Mouse (Mus musculus): ENCODE measurements around the gene Tnfsf12. TPM values are rescaled to one million over a fixed set of nuclear protein-coding genes. Genes with fewer than 3 reads are reported as not detected.

Tnfsf12 gene
- polyA plus RNA-seq, 1 experiment from 2014 or later, result 140 TPM

DNA sequence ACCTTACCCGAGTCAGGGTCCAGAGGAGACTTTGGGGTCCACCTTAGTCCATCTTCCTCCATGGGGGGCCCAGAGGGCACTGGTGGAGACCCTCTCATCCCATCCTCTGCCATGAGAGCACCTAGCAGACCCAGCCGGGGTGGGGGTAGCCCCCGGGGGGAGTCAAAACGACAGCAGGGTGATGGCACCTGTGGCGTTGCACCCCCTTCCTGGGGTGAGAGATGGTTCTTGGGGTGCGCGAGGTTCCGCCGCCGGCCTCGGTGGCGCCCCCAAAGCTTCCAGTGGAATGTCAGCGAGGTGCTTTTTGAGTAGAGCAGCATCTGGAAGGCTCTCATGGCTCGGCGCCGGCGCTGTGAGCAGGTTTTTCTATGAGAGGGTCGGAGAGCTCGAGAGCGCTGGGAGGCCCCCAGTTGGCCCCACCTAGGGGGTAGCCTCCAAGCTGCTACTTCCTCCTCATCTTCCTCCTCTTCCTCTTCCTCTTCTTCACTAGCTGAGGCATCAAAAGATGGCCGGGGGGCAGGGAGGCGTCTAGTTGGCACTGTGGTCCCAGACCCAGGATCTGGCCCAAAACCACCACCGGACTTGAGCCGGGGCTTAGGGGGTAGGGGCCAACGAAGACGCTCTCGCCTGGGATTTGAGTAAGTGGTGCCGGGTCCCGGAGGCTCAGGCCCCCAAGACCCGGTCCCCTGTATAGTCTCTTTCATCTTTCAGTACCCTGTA, 15.4 kb downstream of the Tnfsf12 start:
- peaks cover 28% of the 10 kb centered on the region for H3K36me3 ChIP-seq (ENCODE audit: inconsistent target)
- WGBS (ENCODE audit: missing documents), result 87% methylated on average over 19 of the region's 30 CpGs
- H3K79me2 ChIP-seq (ENCODE audit: inconsistent target), result peaks cover 73% of the 10 kb centered on the region
- H3K4me3 ChIP-seq (ENCODE audit: inconsistent target), result peak overlapping the region; percentile 88
- peak overlapping the region; percentile 82 for H3K27ac ChIP-seq

- no CpG with 5 or more reads among the region's 2 CpGs for WGBS (ENCODE audit: missing documents)
- Histone ChIP-seq H3K27ac (peak overlapping the region; percentile 46), H3K79me2 (ENCODE audit: inconsistent target) (peaks cover 77% of the 10 kb centered on the region), H3K4me3 (ENCODE audit: inconsistent target) (no peak overlapping the region), H3K36me3 (ENCODE audit: inconsistent target) (peaks cover 39% of the 10 kb centered on the region)
Observed at GRCm38 (mm10) chr11:69679144-69679543, 16.5 kb downstream of the Tnfsf12 start.

DNA sequence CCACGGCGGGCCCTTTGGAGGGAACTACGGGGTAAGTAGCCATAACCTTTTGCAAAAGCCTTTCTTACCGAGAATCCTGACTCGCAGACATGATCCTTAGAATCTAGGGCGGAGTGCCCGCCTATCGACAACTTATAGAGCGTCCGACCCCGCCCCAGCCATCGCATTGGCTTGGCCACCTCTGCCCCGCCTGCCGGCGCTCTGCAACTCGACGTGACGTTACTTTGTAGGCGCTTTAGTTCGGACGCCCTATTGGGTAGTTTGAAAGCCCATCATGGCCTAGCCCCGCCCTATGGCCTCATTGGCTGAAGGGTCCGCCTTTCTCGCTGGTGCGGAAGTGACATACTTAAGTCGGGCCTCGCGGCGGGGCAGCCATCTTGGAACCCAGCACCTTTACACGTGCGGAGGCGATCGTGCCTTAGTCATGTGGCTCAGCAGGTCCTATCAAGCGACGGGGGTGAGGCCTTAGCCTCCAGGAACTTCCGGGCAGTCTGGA, 23.4 kb downstream of the Tnfsf12 start, which contains the start of gene Eif4a1:
Gene Eif4a1, minus strand, starts transcription at position 213 of the 496 bp plus-strand sequence.
- Histone ChIP-seq H3K79me2 (ENCODE audit: inconsistent target) (peaks cover 88% of the 10 kb centered on the region), H3K4me3 (ENCODE audit: inconsistent target) (peak within 1 kb of the TSS; percentile 50), H3K36me3 (ENCODE audit: inconsistent target) (peaks cover 60% of the 10 kb centered on the region), H3K27ac (peak within 1 kb of the TSS; percentile 86)
- WGBS (ENCODE audit: missing documents), result under 1% methylated on average over 27 of the region's 36 CpGs

DNA sequence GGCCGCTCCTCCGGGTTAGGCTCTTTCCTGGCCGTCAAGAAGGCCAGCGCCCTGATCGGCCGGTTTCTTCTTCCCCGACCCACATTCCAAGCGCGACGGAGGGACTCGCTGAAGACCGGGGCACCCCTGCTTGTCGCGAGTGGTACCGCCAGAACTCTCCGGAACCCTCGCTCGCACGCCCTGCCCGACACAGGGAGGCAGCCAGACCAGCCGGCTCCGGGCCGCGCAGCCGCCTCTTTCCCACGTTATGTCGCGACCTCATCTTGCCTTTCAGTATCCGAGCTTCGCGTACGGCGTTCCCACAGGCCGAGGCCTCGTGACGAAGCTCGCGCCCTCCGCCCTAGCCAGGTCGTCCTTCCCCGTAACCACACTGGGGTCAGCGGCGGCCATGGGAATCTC, 23.9 kb downstream of the Tnfsf12 start:
- under 1% methylated on average over 37 of the region's 43 CpGs for WGBS (ENCODE audit: missing documents)
- H3K79me2 ChIP-seq (ENCODE audit: inconsistent target), result peaks cover 88% of the 10 kb centered on the region
- peak overlapping the region; percentile 50 for H3K4me3 ChIP-seq (ENCODE audit: inconsistent target)
- H3K27ac ChIP-seq, result peak overlapping the region; percentile 86
- peaks cover 54% of the 10 kb centered on the region for H3K36me3 ChIP-seq (ENCODE audit: inconsistent target)

GRCm38 (mm10) chr11:69670786-69671725, 24.6 kb downstream of the Tnfsf12 start:
- H3K4me3 ChIP-seq (ENCODE audit: inconsistent target), result peak overlapping the region; percentile 87
- peaks cover 48% of the 10 kb centered on the region for H3K36me3 ChIP-seq (ENCODE audit: inconsistent target)
- under 1% methylated on average over 31 of the region's 61 CpGs for WGBS (ENCODE audit: missing documents)
- peak overlapping the region; percentile 86 for H3K27ac ChIP-seq
- H3K79me2 ChIP-seq (ENCODE audit: inconsistent target), result peaks cover 85% of the 10 kb centered on the region

DNA sequence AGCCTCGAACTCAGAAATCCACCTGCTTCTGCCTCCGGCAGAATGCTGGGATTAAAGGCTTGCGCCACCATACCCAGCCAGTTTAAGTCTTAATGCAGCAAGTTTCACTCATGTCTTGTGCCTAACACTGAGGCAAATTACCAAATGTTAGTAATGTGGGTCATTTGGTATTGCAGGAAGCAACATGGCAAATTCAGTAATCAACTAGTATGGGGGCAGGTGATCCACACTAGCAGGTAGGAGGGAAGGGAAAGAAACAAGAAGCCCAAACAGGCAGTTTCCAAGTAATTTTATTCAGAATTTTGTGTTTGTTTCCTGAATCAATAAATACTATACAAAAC, 29.0 kb downstream of the Tnfsf12 start:
- Histone ChIP-seq H3K79me2 (ENCODE audit: inconsistent target) (peaks cover 86% of the 10 kb centered on the region), H3K36me3 (ENCODE audit: inconsistent target) (peaks cover 22% of the 10 kb centered on the region; the same call in 1 of the 2 replicates), H3K4me3 (ENCODE audit: inconsistent target) (peak overlapping the region; percentile 12; the same call in 1 of the 2 replicates), H3K27ac (peak overlapping the region; percentile 100)
- WGBS (ENCODE audit: missing documents), result 79% methylated on average over 3 of the region's 3 CpGs

DNA sequence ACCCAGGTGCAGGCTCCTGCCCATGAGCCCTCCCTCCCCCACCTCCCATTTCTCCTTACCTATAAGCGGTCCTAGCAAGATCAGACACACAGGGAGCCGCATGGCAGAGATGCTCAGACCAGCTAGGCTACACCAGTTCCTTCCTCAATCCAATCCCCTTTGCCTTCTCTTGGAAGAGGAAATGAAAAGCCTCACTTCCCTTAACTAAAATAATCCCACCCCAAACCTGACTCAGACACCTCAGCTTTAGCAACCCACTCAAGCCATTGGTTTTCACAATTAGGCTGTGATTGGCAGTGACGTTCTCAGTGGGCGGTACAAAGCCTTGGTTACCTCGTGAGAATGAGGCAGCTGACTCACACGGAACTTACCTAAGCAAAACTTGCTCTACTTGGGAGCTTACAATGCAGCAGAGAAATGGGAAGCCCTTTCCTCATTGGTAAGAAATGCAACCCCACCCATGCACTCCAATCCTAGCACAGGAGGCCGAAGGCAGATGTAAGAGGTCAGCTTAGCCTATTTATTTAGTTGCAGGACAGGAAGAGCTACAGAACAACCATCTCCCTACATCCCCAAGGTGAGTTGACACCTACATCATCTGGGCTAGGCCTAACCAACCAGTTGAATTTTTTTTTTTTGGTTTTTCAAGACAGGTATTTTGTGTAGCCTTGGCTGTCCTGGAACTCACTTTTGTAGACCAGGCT, 29.5 kb downstream of the Tnfsf12 start, which contains the start of gene Cd68:
Gene Cd68, minus strand, starts transcription at position 193 of the 704 bp plus-strand sequence.
- 5% methylated on average over 5 of the region's 7 CpGs for WGBS (ENCODE audit: missing documents)
- H3K4me3 ChIP-seq (ENCODE audit: inconsistent target), result peak within 1 kb of the TSS; percentile 88
- peak within 1 kb of the TSS; percentile 100 for H3K27ac ChIP-seq
- peaks cover 87% of the 10 kb centered on the region for H3K79me2 ChIP-seq (ENCODE audit: inconsistent target)
- peaks cover 22% of the 10 kb centered on the region; the same call in 1 of the 2 replicates for H3K36me3 ChIP-seq (ENCODE audit: inconsistent target)

DNA sequence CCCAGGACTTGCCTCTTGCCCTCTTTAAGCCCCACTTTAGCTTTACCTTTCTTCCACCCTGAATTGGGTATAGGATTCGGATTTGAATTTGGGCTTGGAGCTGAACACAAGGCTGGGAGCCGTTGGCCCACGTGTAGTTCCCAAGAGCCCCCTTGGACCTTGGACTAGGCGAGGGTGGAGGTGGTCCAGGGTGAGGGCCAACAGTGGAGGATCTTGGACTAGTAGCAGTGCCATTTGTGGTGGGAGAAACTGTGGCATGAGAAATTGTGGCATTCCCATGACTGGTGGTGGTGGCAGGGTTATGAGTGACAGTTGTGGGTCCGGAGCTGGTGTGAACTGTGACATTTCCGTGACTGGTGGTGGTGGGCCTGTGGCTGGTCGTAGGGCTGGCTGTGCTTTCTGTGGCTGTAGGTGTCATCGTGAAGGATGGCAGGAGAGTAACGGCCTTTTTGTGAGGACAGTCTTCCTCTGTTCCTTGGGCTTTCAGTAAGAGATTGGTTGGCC, 30.1 kb downstream of the Tnfsf12 start:
- H3K79me2 ChIP-seq (ENCODE audit: inconsistent target), result peaks cover 87% of the 10 kb centered on the region
- peak overlapping the region; percentile 88 for H3K4me3 ChIP-seq (ENCODE audit: inconsistent target)
- 40% methylated on average over 9 of the region's 9 CpGs for WGBS (ENCODE audit: missing documents)
- peaks cover 18% of the 10 kb centered on the region; the same call in 1 of the 2 replicates for H3K36me3 ChIP-seq (ENCODE audit: inconsistent target)
- peak overlapping the region; percentile 100 for H3K27ac ChIP-seq

DNA sequence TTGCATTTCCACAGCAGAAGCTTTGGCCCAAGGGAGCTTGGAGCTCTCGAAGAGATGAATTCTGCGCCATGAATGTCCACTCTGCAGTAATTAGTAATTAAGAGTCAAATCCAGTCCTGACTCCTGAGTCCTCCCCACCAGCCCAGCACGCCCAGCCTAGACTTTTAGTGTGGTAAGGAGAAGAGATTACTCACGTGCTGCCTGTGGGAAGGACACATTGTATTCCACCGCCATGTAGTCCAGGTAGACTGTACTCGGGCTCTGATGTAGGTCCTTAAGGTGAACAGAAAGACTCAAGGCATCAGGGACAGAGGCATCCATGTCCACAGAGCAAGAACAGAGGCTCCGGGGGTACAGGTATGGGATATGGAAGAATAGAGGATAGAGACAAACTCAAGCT, 30.8 kb downstream of the Tnfsf12 start:
- Histone ChIP-seq H3K27ac (peak overlapping the region; percentile 100), H3K79me2 (ENCODE audit: inconsistent target) (peaks cover 87% of the 10 kb centered on the region), H3K36me3 (ENCODE audit: inconsistent target) (peaks cover 15% of the 10 kb centered on the region; the same call in 1 of the 2 replicates), H3K4me3 (ENCODE audit: inconsistent target) (peak overlapping the region; percentile 88)
- WGBS (ENCODE audit: missing documents), result 73% methylated on average over 7 of the region's 7 CpGs

GRCm38 (mm10) chr11:69663795-69664194, 31.9 kb downstream of the Tnfsf12 start:
- Histone ChIP-seq H3K36me3 (ENCODE audit: inconsistent target) (peaks cover 14% of the 10 kb centered on the region; the same call in 1 of the 2 replicates), H3K4me3 (ENCODE audit: inconsistent target) (peak overlapping the region; percentile 88), H3K27ac (peak overlapping the region; percentile 100), H3K79me2 (ENCODE audit: inconsistent target) (peaks cover 87% of the 10 kb centered on the region)
- WGBS (ENCODE audit: missing documents), result 10% methylated on average over 4 of the region's 6 CpGs

DNA sequence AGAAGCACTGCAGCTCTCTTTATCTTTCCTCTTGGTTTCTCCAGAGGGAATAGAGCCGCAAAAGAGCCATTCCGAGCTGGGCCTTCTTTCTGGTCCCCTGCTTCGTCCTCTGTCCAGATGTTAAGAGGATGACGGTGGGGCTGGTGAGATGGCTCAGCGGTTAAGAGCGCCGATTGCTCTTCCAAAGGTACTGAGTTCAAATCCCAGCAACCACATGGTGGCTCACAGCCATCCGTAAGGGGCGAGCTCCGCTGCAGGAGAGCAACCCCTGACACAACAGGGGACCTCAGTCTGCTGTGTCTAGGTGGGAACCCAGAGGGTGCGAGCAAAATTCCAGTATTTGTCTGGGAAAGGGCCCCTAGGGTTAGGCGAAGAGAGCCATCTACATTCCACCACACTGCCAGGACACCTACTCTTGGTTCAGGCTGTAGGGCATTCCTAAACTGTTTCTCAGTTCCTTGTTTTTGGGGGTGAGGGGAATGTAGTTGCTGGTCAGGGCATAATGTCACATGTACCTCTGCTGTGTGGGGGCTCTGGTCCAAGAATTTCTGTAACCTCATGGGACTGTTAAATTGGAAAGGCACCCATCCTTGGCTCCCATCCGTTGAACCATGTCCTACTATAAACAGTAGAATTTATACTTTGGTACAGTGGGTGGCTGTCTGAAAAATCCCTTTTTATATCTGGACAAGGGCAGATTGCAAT, 32.5 kb downstream of the Tnfsf12 start:
- H3K36me3 ChIP-seq (ENCODE audit: inconsistent target), result peaks cover 16% of the 10 kb centered on the region; the same call in 1 of the 2 replicates
- peak overlapping the region; percentile 88 for H3K4me3 ChIP-seq (ENCODE audit: inconsistent target)
- peaks cover 86% of the 10 kb centered on the region for H3K79me2 ChIP-seq (ENCODE audit: inconsistent target)
- peak overlapping the region; percentile 100 for H3K27ac ChIP-seq
- WGBS (ENCODE audit: missing documents), result 79% methylated on average over 12 of the region's 13 CpGs

- Histone ChIP-seq H3K27ac (peak within 1 kb of the TSS; percentile 100), H3K4me3 (ENCODE audit: inconsistent target) (peak within 1 kb of the TSS; percentile 88), H3K79me2 (ENCODE audit: inconsistent target) (peaks cover 86% of the 10 kb centered on the region), H3K36me3 (ENCODE audit: inconsistent target) (peaks cover 22% of the 10 kb centered on the region; the same call in 1 of the 2 replicates)
- WGBS (ENCODE audit: missing documents), result under 1% methylated on average over 44 of the region's 48 CpGs
Observed at GRCm38 (mm10) chr11:69662213-69662966, 33.3 kb downstream of the Tnfsf12 start, which contains the start of gene Mpdu1. Mpdu1 (minus strand) TSS chr11:69662642.
